Comparison of ENCODE assay signal across 1 mouse cellular context in the genomic region with DNA sequence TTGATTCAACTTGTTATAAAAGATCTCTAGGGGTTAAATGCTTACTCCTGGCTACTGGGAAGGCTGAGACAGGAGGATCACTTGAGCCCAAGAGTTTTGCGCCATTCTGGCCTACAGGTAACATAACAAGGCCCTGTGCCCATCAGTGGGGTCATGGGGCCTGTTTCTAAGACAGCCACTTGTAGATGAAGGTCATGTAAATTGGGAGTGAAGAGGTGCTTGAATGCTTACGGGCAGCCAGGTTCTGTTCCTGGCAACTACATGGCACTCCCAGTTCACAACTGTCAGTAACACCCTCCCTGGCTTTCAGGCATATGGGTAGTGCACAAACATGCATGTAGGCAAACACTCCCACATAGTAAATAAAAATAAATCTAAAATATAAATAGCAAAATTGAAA.
TF ChIP-seq lines count a peak whose summit lies in the region.

No protein-coding gene starts in this region.

TF ChIP-seq in CH12.LX, 34 proteins besides CTCF, POLR2A, EP300 and RAD21:
- no peak for TF ChIP-seq IRF4 (IDR thresholded peaks at IDR 0.05; ENCODE audit: low read depth, low read length)
- TF ChIP-seq TCF12 (IDR thresholded peaks at IDR 0.05; ENCODE audit: low read depth, low read length) = no peak
- no peak for TF ChIP-seq MXI1 (IDR thresholded peaks at IDR 0.05; ENCODE audit: low read depth, low read length)
- TF ChIP-seq USF2 (conservative IDR thresholded peaks at IDR 0.05; ENCODE audit: low read depth, low read length) = no peak
- no peak for TF ChIP-seq UBTF (IDR thresholded peaks at IDR 0.05; ENCODE audit: low read depth, low read length)
- TF ChIP-seq MAFK (IDR thresholded peaks at IDR 0.05; ENCODE audit: insufficient replicate concordance, low read length) = no peak
- TF ChIP-seq CHD1 (IDR thresholded peaks at IDR 0.05; ENCODE audit: low read depth, low read length) = no peak
- TF ChIP-seq USF1 (IDR thresholded peaks at IDR 0.05; ENCODE audit: low read depth, low read length) = no peak
- no peak for TF ChIP-seq BHLHE40 (IDR thresholded peaks at IDR 0.05; ENCODE audit: low read depth, low read length)
- no peak for TF ChIP-seq E2F4 (IDR thresholded peaks at IDR 0.05; ENCODE audit: insufficient replicate concordance, low read depth, low read length)
- TF ChIP-seq RCOR1 (conservative IDR thresholded peaks at IDR 0.05; ENCODE audit: low read depth, low read length) = no peak
- no peak for TF ChIP-seq NRF1 (IDR thresholded peaks at IDR 0.05; ENCODE audit: low read depth, low read length)
- no peak for TF ChIP-seq MYC (IDR thresholded peaks at IDR 0.05; ENCODE audit: low read depth, low read length)
